Mouse (Mus musculus) forebrain, embryonic 16.5 days (tissue): ENCODE data around the gene Usp1. TPM values are rescaled to one million over a fixed set of nuclear protein-coding genes. Genes with fewer than 3 reads are reported as not detected.
"Not testable (repeated sequence)": the region's sequence is repeated elsewhere in the genome, so short reads cannot be mapped to it uniquely, and the experiment has no call there.

Experiments used
- ATAC-seq: fragments of 200-750 bp; cut with Nextera tagmentation; 2 replicates; pipeline ENCODE4 v1.8.0; 2017; ENCODE audit warnings: mild to moderate bottlenecking, moderate library complexity
- H3K27ac ChIP-seq: fragments of 300-500 bp; sonication (generic); 2 replicates; pipeline ENCODE4 v1.5.1; 2014; ENCODE audit warnings: low read length, control low read depth
- H3K27me3 ChIP-seq: fragments of 300-500 bp; sonication (generic); replicated peaks from 2 replicates; pipeline ENCODE4 v1.6.1; 2014; ENCODE audit warnings: low read length; ENCODE audit not compliant: control insufficient read depth, insufficient read depth
- H3K36me3 ChIP-seq: fragments of 300-500 bp; sonication (generic); 2 replicates; pipeline ENCODE4 v1.6.1; 2014; ENCODE audit not compliant: control insufficient read depth, insufficient read depth
- H3K4me1 ChIP-seq: fragments of 300-500 bp; sonication (generic); replicated peaks from 2 replicates; pipeline ENCODE4 v1.6.1; 2014; ENCODE audit warnings: low read length; ENCODE audit not compliant: control insufficient read depth, insufficient read depth
- H3K4me2 ChIP-seq: fragments of 300-500 bp; sonication (generic); 2 replicates; pipeline ENCODE4 v1.6.1; 2014; ENCODE audit warnings: mild to moderate bottlenecking, low read length, control low read depth
- H3K4me3 ChIP-seq: fragments of 300-500 bp; sonication (generic); replicated peaks from 2 replicates; pipeline ENCODE4 v1.5.1; 2014; ENCODE audit warnings: mild to moderate bottlenecking, low read length, control low read depth
- H3K9ac ChIP-seq: fragments of 300-500 bp; sonication (generic); replicated peaks from 2 replicates; pipeline ENCODE4 v1.6.1; 2014; ENCODE audit warnings: low read depth, low read length, control low read depth
- H3K9me3 ChIP-seq: fragments of 300-500 bp; sonication (generic); 2 replicates; pipeline ENCODE4 v1.6.1; 2016; ENCODE audit warnings: low read length; ENCODE audit not compliant: control insufficient read depth
- WGBS: fragments of 180-500 bp; shearing (Covaris S2); extraction: QIAGEN DNeasy Blood & Tissue Kit; methylation state at CpG from one replicate; pipeline ENCODE4 v1.1.7; 2014; 5-methylcytosine and 5-hydroxymethylcytosine counted together
- polyA plus RNA-seq: library from polyadenylated mRNA; unstranded; fragments of >200 nt; fragmentation: Nextera tagmentation; extraction: Ambion mirVana; gene quantifications from 2 replicates; pipeline ENCODE4 v1.2.1, GENCODE M21; 2015

Gene Usp1
- polyA plus RNA-seq, 1 experiment from 2014 or later: 47.1 TPM

DNA sequence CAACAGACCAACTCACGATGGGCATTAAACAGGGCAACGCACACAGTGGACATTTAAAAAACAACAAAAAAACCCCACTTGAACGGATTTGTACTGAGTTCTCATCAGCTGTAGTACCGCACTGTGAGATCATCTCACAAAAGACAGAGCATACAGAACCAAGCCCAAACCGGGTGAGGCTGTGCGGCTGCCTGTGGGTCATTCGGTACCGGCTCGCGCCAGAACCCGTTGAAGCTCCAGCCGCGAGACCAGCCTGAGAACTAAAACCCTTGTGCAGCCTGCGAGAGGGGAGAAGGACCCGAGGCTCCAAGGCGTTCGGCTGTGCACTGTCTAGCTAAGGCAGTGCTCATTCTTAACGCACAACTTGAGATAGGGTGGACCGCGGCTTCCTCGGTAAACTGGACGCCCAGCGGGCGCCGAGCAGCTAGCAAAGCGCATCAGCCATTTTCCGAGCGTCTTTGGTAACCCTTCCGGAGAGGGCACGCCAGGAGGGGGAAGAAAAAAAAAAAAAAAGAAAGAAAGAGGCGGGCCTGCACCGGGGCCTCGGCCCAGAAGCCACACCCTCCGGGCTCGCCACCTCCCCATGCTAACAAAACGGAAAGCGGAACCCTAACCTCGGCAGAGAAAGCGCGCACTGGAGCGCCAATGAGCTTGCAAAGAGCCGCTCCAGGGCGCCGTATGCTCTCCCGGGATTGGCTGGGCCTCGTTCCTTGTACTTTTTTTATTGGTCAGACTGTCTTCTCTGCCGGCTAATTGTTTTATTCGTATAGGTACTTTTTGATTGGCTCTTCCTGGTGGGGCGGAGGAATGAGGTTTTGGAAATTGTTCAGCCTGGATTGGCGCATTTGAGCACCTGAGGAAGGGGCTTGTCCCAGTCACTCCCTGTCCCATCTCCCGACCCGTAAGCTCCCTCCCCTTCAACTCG is 705 bp upstream of the Usp1 start:
- Histone ChIP-seq H3K9ac (peak overlapping the region; percentile 79), H3K9me3 (peaks cover 2% of the 10 kb centered on the region; the same call in 1 of the 2 replicates), H3K4me3 (peak overlapping the region; percentile 65), H3K27ac (peak overlapping the region; percentile 99), H3K27me3 (no peaks in the 10 kb centered on the region), H3K4me1 (peaks cover 20% of the 10 kb centered on the region), H3K4me2 (peak overlapping the region; percentile 86), H3K36me3 (no peaks in the 10 kb centered on the region)
- peak; percentile 96 for ATAC-seq
- under 1% methylated on average over 53 of the region's 53 CpGs for WGBS

DNA sequence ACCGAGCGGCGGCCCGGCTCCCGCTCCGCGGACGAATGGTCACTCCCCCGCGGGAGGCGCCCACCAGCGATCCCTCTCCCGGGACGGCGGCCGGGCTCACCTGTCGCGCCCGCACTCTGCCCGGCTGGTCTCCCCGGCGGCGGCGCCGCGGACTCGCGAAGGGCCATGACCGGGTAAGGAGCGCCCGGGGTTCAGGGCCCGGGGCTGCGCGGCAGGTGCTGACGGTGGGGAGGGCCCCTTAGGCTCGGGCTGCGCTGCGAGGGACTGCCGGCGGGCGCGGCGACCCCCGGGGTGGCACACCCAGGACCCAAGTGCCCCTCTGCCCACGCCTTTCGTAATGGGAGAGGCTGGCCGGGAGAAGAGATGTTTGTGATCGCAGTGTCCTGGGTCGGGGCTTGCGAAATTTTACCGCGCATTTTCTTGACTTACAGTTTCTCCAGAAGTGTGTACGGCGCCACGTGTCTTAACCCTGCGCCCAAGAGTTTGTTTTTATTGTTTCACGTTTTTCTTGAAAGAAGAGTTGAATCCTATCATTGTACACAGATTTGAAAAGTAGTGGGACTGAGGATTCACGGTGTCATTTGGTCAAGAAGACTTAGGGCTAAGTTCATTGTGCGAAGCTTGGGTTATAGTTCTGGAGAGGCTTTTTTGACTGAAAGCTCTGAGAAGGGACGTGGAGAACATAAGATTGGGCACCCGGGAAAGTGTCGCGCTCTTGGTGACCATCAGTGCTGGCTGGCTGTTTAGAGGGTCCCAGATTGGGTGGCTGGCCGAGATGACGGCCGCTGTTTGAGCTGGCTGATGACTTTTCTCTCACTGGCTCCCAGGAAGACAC is 678 bp downstream of the Usp1 start:
- Histone ChIP-seq H3K9ac (peak overlapping the region; percentile 79), H3K27ac (peak overlapping the region; percentile 99), H3K4me1 (peaks cover 20% of the 10 kb centered on the region), H3K4me3 (peak overlapping the region; percentile 65), H3K4me2 (peak overlapping the region; percentile 74), H3K27me3 (no peaks in the 10 kb centered on the region), H3K9me3 (peaks cover 2% of the 10 kb centered on the region; the same call in 1 of the 2 replicates), H3K36me3 (no peaks in the 10 kb centered on the region)
- under 1% methylated on average over 54 of the region's 66 CpGs for WGBS
- ATAC-seq: peak; percentile 3

DNA sequence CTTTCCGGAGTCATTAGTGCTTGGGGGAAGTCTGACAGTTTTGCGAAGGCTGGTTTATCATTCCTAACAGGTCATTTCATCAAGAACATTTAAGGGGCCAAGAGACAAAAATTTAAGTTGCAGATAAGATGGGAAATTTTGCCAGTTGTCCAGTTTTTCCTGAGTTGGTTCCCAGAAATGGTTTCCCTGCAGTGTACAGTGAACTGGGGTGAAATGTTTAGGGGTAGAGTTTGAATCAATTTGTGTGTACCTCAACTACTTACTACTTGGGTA is 1.2 kb downstream of the Usp1 start:
- peak overlapping the region; percentile 65 for H3K4me3 ChIP-seq
- H3K4me2 ChIP-seq: peak overlapping the region; percentile 74
- H3K27ac ChIP-seq: no peak overlapping the region
- H3K4me1 ChIP-seq: peaks cover 20% of the 10 kb centered on the region
- peaks cover under 1% of the 10 kb centered on the region; the same call in 1 of the 2 replicates for H3K9me3 ChIP-seq
- H3K9ac ChIP-seq: peak overlapping the region; percentile 79
- no peaks in the 10 kb centered on the region for H3K27me3 ChIP-seq
- WGBS: 0% methylated on average over 2 of the region's 2 CpGs
- no peak for ATAC-seq
- H3K36me3 ChIP-seq: no peaks in the 10 kb centered on the region

DNA sequence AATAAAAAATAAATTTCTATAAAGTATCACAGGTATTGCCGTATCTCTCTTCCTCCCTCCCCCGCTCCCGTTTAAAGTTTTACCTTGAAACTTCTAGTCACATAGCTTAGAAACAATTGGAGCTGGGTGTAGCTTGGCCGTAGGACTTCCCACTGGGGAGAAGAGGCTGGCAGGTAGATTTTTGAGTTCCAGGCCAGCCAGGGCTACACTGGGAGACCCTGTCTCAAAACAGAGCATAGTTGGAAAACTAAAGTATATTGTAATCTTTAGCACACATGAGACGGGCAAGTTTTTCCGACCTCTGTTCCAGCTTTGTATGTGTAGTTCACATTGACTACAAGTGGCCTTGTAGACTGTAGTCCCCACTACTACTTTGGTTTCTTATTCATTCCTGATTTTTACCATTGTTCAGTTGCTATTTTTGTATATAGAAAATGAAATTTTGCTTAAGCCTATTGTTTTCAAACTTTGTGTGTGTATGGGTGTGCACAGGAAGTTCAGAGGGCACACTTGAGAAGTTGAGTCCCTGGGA is 1.7 kb downstream of the Usp1 start:
- 15% methylated on average over 6 of the region's 6 CpGs for WGBS
- H3K27me3 ChIP-seq: no peaks in the 10 kb centered on the region
- no peak for ATAC-seq
- no peaks in the 10 kb centered on the region for H3K36me3 ChIP-seq
- peak overlapping the region; percentile 74 for H3K4me2 ChIP-seq
- no peak overlapping the region; the same call in 1 of the 2 replicates for H3K9ac ChIP-seq
- H3K4me1 ChIP-seq: peaks cover 20% of the 10 kb centered on the region
- no peak overlapping the region for H3K27ac ChIP-seq
- peak overlapping the region; percentile 32 for H3K4me3 ChIP-seq
- H3K9me3 ChIP-seq: no peaks in the 10 kb centered on the region

DNA sequence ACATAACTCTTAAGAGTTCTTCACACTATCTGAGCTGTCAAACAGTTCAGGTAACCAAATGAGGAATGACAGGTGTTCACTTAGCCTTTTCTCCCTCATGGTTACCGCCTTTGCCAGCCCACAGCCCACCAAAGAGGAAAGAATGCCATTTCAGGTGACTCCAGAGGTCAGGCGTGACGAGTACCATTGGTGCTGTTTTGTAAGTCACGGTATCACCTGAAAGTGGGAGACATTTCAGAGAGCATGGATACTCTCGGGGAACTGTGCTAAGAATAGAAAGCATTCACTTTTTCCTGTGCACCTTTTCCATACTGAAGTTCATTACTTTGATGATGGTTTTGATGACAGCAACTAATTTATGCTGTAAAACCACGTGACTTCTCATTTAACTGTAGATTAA is 12.4 kb downstream of the Usp1 start:
- Histone ChIP-seq H3K9me3 (no peaks in the 10 kb centered on the region), H3K4me1 (no peaks in the 10 kb centered on the region), H3K27ac (no peak overlapping the region), H3K36me3 (peaks cover 36% of the 10 kb centered on the region), H3K4me3 (no peak overlapping the region), H3K4me2 (no peak overlapping the region), H3K9ac (no peak overlapping the region), H3K27me3 (no peaks in the 10 kb centered on the region)
- 87% methylated on average over 6 of the region's 6 CpGs for WGBS
- no peak for ATAC-seq

DNA sequence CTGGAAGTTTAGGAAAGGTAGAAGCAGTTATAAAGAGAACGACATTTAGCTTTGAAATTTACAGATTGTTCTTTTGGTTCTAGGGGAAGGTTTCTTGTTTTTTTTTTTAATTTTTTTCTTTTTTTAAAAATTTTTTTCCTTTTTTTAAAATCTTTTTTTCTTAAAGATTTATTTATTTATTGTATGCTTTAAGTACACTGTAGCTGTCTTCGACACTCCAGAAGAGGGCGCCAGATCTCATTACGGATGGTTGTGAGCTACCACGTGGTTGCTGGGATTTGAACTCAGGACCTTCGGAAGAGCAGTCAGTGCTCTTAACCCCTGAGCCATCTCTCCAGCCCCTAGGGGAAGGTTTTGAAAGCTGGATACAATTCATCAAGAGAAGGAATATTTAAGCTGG is 14.6 kb downstream of the Usp1 start:
- H3K27ac ChIP-seq, H3K4me1 ChIP-seq, H3K4me3 ChIP-seq, H3K9me3 ChIP-seq, ATAC-seq, H3K27me3 ChIP-seq, H3K9ac ChIP-seq, H3K4me2 ChIP-seq: not testable (repeated sequence)
- peaks cover 39% of the 10 kb centered on the region for H3K36me3 ChIP-seq
- 88% methylated on average over 6 of the region's 6 CpGs for WGBS

DNA sequence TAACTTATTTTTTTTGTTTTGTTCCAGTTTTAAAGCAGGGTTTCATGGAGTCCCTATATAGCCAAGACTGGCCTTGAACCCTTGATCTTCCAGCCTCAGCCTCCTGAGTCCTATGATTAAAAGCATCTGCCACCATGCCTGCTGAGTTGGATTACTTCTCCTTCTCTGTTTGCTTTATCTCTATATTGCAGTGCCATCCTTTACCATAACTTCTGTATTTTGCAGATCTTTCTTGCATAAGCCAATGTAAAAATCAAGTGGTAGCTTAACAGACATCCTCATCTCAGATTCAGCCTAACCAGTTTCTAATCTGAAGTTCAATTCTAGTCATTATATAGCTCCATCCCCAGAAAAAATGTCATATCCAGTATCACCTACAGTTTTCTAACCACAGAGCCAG is 27.0 kb downstream of the Usp1 start:
- no peak for ATAC-seq
- Histone ChIP-seq H3K4me2 (no peak overlapping the region), H3K4me1 (no peaks in the 10 kb centered on the region), H3K27ac (no peak overlapping the region), H3K36me3 (peaks cover 5% of the 10 kb centered on the region; the same call in 1 of the 2 replicates), H3K9me3 (no peaks in the 10 kb centered on the region), H3K27me3 (no peaks in the 10 kb centered on the region), H3K4me3 (no peak overlapping the region), H3K9ac (no peak overlapping the region)

DNA sequence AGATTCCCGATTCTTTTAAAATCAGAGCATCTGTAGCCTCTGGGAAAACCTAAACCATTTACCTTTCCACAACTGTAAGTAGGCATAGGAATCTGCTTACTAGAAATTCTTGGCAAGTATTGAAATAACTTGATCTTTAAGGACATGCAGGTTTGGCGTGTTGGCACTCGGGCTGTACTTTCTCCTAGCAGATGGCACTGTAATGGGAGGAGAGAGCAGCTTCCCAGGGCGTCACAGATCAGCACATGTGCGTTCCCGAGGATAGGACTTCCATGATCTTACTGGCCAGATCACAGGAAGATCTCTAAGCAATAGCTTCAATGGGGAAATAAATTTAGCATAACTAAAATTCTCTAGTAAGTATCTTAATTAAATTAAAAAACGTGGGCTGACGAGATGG is 32.4 kb downstream of the Usp1 start:
- Histone ChIP-seq H3K9ac (no peak overlapping the region), H3K9me3 (no peaks in the 10 kb centered on the region), H3K4me2 (no peak overlapping the region), H3K4me3 (no peak overlapping the region), H3K4me1 (no peaks in the 10 kb centered on the region), H3K36me3 (peaks cover 21% of the 10 kb centered on the region), H3K27me3 (no peaks in the 10 kb centered on the region), H3K27ac (no peak overlapping the region)
- 88% methylated on average over 8 of the region's 8 CpGs for WGBS
- ATAC-seq: no peak

DNA sequence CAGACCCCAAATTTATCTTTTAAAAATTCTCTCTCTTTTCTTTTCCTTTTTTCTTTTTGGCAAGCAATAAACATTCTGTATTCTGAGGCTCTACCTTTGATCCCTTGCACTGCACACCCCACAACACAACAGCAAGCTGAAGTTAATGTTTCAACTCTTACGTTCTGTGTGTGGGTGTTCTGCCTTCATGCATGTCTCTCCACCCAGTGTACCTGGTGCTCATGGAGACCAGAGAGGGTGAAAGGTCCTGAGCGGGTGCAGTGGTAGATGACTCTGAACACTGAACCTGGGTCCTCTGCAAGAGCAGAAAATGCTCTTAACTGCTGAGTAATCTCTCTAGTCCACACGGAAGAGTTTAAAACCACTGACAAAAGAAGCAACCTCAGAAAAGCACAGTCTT is 36.6 kb downstream of the Usp1 start:
- Histone ChIP-seq H3K9me3 (no peaks in the 10 kb centered on the region), H3K9ac (no peak overlapping the region), H3K4me3 (no peak overlapping the region), H3K27ac (no peak overlapping the region), H3K36me3 (peaks cover 33% of the 10 kb centered on the region), H3K4me1 (no peaks in the 10 kb centered on the region), H3K27me3 (no peaks in the 10 kb centered on the region), H3K4me2 (no peak overlapping the region)
- no peak for ATAC-seq
- WGBS: 87% methylated on average over 3 of the region's 3 CpGs
